Mouse (Mus musculus): ENCODE results near the gene Hoxa9. TPM values are rescaled to one million over a fixed set of nuclear protein-coding genes. Genes with fewer than 3 reads are reported as not detected.

The Hoxa9 gene
- polyA plus RNA-seq, 1 experiment, result 17.7 TPM

- Histone ChIP-seq H3K79me2 (ENCODE audit: control insufficient read depth, insufficient read depth) (peaks cover 86% of the 10 kb centered on the region), H3ac (ENCODE audit: control insufficient read depth, insufficient read length) (peak overlapping the region; percentile 55), H3K4me3 (peak overlapping the region; percentile 89), H3K36me3 (ENCODE audit: control insufficient read depth, insufficient read depth) (no peaks in the 10 kb centered on the region), H3K4me2 (ENCODE audit: low read depth) (peak overlapping the region; percentile 97), H3K27me3 (ENCODE audit: control insufficient read depth, insufficient read depth, insufficient read length) (no peaks in the 10 kb centered on the region)
- no peak for TF ChIP-seq SRF (IDR thresholded peaks at IDR 0.05; ENCODE audit: control insufficient read depth, insufficient read length, low read depth)
- no peak for TF ChIP-seq E2F4 (IDR thresholded peaks at IDR 0.05; ENCODE audit: insufficient read depth)
- peak; percentile 40 for TF ChIP-seq POLR2AphosphoS2 (IDR thresholded peaks at IDR 0.05; ENCODE audit: insufficient read length, low read depth)
- peak; percentile 26 for TF ChIP-seq POLR2A (IDR thresholded peaks at IDR 0.05; ENCODE audit: insufficient read length, low read depth)
These were observed 1.1 kb downstream of the Hoxa9 start for GRCm38 (mm10) chr6:52229558-52230416.

- Histone ChIP-seq H3ac (ENCODE audit: control insufficient read depth, insufficient read length) (peak overlapping the region; percentile 55), H3K4me3 (peak overlapping the region; percentile 89), H3K79me2 (ENCODE audit: control insufficient read depth, insufficient read depth) (peaks cover 92% of the 10 kb centered on the region), H3K4me2 (ENCODE audit: low read depth) (peak overlapping the region; percentile 97), H3K36me3 (ENCODE audit: control insufficient read depth, insufficient read depth) (no peaks in the 10 kb centered on the region), H3K27me3 (ENCODE audit: control insufficient read depth, insufficient read depth, insufficient read length) (no peaks in the 10 kb centered on the region)
- no peak for TF ChIP-seq TCF12 (IDR thresholded peaks at IDR 0.05; ENCODE audit: insufficient read depth, poor library complexity, severe bottlenecking)
- no peak for TF ChIP-seq CEBPB (IDR thresholded peaks at IDR 0.05; ENCODE audit: insufficient read depth, poor library complexity, severe bottlenecking)
- no peak for TF ChIP-seq MYOD1 (IDR thresholded peaks at IDR 0.05; ENCODE audit: control insufficient read depth in 1 of 3, insufficient read length in 2 of 3, low read depth in 2 of 3)
- no peak for TF ChIP-seq MYOG (IDR thresholded peaks at IDR 0.05; ENCODE audit: control insufficient read depth in 1 of 3, insufficient read depth in 1 of 3, insufficient read length in 2 of 3, low read depth in 2 of 3)
- TF ChIP-seq USF1 (IDR thresholded peaks at IDR 0.05; ENCODE audit: low read depth), result no peak
- TF ChIP-seq SRF (IDR thresholded peaks at IDR 0.05; ENCODE audit: control insufficient read depth, insufficient read length, low read depth), result no peak
- no peak for TF ChIP-seq POLR2A (IDR thresholded peaks at IDR 0.05; ENCODE audit: insufficient read length, low read depth)
- no peak for TF ChIP-seq TCF3 (IDR thresholded peaks at IDR 0.05; ENCODE audit: insufficient read length, low read depth)
These were observed 2.1 kb downstream of the Hoxa9 start for GRCm38 (mm10) chr6:52228475-52229465.

GRCm38 (mm10) chr6:52227470-52228222 lies 3.2 kb downstream of the Hoxa9 start:
- Histone ChIP-seq H3ac (ENCODE audit: control insufficient read depth, insufficient read length) (peak overlapping the region; percentile 55), H3K27me3 (ENCODE audit: control insufficient read depth, insufficient read depth, insufficient read length) (no peaks in the 10 kb centered on the region), H3K4me3 (peak overlapping the region; percentile 89), H3K4me2 (ENCODE audit: low read depth) (peak overlapping the region; percentile 97), H3K79me2 (ENCODE audit: control insufficient read depth, insufficient read depth) (peaks cover 92% of the 10 kb centered on the region), H3K36me3 (ENCODE audit: control insufficient read depth, insufficient read depth) (no peaks in the 10 kb centered on the region)
- TF ChIP-seq TCF12 (IDR thresholded peaks at IDR 0.05; ENCODE audit: insufficient read depth, poor library complexity, severe bottlenecking) (no peak), SRF (IDR thresholded peaks at IDR 0.05; ENCODE audit: control insufficient read depth, insufficient read length, low read depth) (no peak), MYOG (IDR thresholded peaks at IDR 0.05; ENCODE audit: control insufficient read depth in 1 of 3, insufficient read depth in 1 of 3, insufficient read length in 2 of 3, low read depth in 2 of 3) (no peak), TCF3 (IDR thresholded peaks at IDR 0.05; ENCODE audit: insufficient read length, low read depth) (no peak), POLR2A (IDR thresholded peaks at IDR 0.05; ENCODE audit: insufficient read length, low read depth) (no peak), REST (IDR thresholded peaks at IDR 0.05; ENCODE audit: insufficient read depth, insufficient read length) (no peak), USF1 (IDR thresholded peaks at IDR 0.05; ENCODE audit: low read depth) (no peak), CEBPB (IDR thresholded peaks at IDR 0.05; ENCODE audit: insufficient read depth, poor library complexity, severe bottlenecking) (no peak), MYOD1 (IDR thresholded peaks at IDR 0.05; ENCODE audit: control insufficient read depth in 1 of 3, insufficient read length in 2 of 3, low read depth in 2 of 3) (no peak), E2F4 (IDR thresholded peaks at IDR 0.05; ENCODE audit: insufficient read depth) (no peak), POLR2AphosphoS2 (IDR thresholded peaks at IDR 0.05; ENCODE audit: insufficient read length, low read depth) (no peak), MAX (IDR thresholded peaks at IDR 0.05; ENCODE audit: low read depth) (no peak)

- Histone ChIP-seq H3K36me3 (ENCODE audit: control insufficient read depth, insufficient read depth) (no peaks in the 10 kb centered on the region), H3K79me2 (ENCODE audit: control insufficient read depth, insufficient read depth) (peaks cover 90% of the 10 kb centered on the region), H3ac (ENCODE audit: control insufficient read depth, insufficient read length) (peak overlapping the region; percentile 39), H3K27me3 (ENCODE audit: control insufficient read depth, insufficient read depth, insufficient read length) (no peaks in the 10 kb centered on the region), H3K4me2 (ENCODE audit: low read depth) (peak overlapping the region; percentile 97), H3K4me3 (peak overlapping the region; percentile 89)
- TF ChIP-seq POLR2A (IDR thresholded peaks at IDR 0.05; ENCODE audit: insufficient read length, low read depth) (peak; percentile 17), POLR2AphosphoS2 (IDR thresholded peaks at IDR 0.05; ENCODE audit: insufficient read length, low read depth) (peak; percentile 49), MYOG (IDR thresholded peaks at IDR 0.05; ENCODE audit: control insufficient read depth in 1 of 3, insufficient read depth in 1 of 3, insufficient read length in 2 of 3, low read depth in 2 of 3) (no peak)
These were observed 4.2 kb downstream of the Hoxa9 start for GRCm38 (mm10) chr6:52226569-52227257.
